Mouse (Mus musculus): Measurements from ENCODE around the gene Pcnx. TPM values are rescaled to one million over a fixed set of nuclear protein-coding genes. Genes with fewer than 3 reads are reported as not detected.
A peak's percentile ranks its signal among the peaks of the same experiment; 100 is the strongest.

The Pcnx gene
- polyA plus RNA-seq, 1 experiment from 2014 or later = 8.6 TPM

DNA sequence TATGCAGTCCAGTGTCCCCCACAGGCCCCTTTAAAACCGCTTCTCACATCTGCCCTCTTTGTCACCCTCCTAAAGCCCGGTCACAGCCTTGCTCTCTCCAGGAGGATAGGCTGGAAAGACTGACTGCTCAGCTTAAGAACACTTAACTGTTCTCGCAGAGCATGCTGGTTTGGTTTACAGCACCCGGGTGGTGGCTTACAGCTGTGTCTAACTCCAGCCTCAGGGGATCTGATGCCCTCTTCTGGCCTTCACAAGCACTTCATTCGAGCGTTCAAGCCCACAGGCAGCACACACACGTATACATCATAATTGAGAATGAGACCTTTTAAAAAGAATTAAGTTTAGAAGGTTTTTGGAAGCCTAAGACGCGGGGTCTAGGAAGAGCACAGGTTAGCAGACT is 81.4 kb downstream of the Pcnx start:
- Histone ChIP-seq H3K9ac (ENCODE audit: low read depth, low read length) (no peak overlapping the region), H3K36me3 (ENCODE audit: control insufficient read depth, insufficient read depth, low read length) (no peaks in the 10 kb centered on the region), H3K9me3 (ENCODE audit: control insufficient read depth, low read length) (no peaks in the 10 kb centered on the region), H3K27ac (ENCODE audit: low read depth, low read length) (no peak overlapping the region), H3K27me3 (replicated peaks; ENCODE audit: control insufficient read depth, insufficient read depth, low read length) (no peaks in the 10 kb centered on the region), H3K4me3 (ENCODE audit: low read length) (no peak overlapping the region), H3K4me1 (ENCODE audit: control insufficient read depth, insufficient read depth, low read depth, low read length) (no peaks in the 10 kb centered on the region; the same call in 1 of the 2 replicates), H3K4me2 (ENCODE audit: low read length) (no peak overlapping the region)
- WGBS = 83% methylated on average over 9 of the region's 9 CpGs
- ATAC-seq = no peak

GRCm38 (mm10) chr12:81943331-81944062 is 83.7 kb downstream of the Pcnx start:
- H3K9ac ChIP-seq (ENCODE audit: low read depth, low read length) = no peak overlapping the region
- H3K36me3 ChIP-seq (ENCODE audit: control insufficient read depth, insufficient read depth, low read length) = no peaks in the 10 kb centered on the region
- no peak overlapping the region for H3K27ac ChIP-seq (ENCODE audit: low read depth, low read length)
- no peaks in the 10 kb centered on the region for H3K4me1 ChIP-seq (ENCODE audit: control insufficient read depth, insufficient read depth, low read depth, low read length)
- no peaks in the 10 kb centered on the region for H3K9me3 ChIP-seq (ENCODE audit: control insufficient read depth, low read length)
- ATAC-seq = no peak
- H3K27me3 ChIP-seq (replicated peaks; ENCODE audit: control insufficient read depth, insufficient read depth, low read length) = no peaks in the 10 kb centered on the region
- no peak overlapping the region for H3K4me2 ChIP-seq (ENCODE audit: low read length)
- no peak overlapping the region for H3K4me3 ChIP-seq (ENCODE audit: low read length)
- WGBS = 77% methylated on average over 12 of the region's 12 CpGs

DNA sequence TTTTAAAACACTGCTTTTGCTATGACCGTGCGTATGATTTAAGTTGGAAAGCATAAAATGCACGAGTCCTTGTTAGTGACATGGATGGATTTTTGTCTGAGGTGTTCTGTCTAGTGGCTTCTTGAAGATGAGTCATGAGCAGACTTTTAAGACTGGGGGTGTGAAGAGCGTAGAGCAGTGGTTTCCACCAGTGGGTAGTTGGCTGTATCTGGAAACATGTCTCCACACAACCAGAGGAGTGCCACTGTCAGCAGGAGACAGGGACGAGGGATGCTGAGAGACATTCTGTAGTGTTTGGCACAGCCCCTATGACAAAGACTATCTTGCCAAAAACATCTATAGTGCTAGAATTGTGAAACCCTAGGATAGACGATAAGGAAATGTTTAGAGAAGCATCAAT is 89.2 kb downstream of the Pcnx start:
- 91% methylated on average over 6 of the region's 6 CpGs for WGBS
- ATAC-seq = no peak
- H3K9ac ChIP-seq (ENCODE audit: low read depth, low read length) = no peak overlapping the region

DNA sequence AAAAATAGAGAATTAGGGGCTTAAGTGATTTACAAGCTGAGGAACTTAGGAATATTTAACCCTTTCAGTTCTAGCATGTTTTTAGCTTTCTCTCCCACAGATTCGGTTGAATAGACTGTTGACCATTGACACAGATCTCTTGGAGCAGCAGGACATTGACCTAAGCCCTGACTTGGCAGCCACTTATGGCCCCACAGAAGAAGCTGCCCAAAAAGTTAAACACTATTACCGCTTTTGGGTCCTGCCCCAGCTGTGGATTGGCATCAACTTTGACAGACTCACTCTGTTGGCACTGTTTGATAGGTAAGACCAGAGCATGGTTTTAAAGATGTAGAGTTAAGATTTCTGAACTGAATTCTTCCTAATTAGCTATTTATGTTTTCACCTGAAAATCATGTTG is 90.2 kb downstream of the Pcnx start:
- ATAC-seq = no peak
- Histone ChIP-seq H3K4me1 (ENCODE audit: control insufficient read depth, insufficient read depth, low read depth, low read length) (no peaks in the 10 kb centered on the region), H3K27ac (ENCODE audit: low read depth, low read length) (no peak overlapping the region), H3K9me3 (ENCODE audit: control insufficient read depth, low read length) (no peaks in the 10 kb centered on the region), H3K4me2 (ENCODE audit: low read length) (no peak overlapping the region), H3K27me3 (replicated peaks; ENCODE audit: control insufficient read depth, insufficient read depth, low read length) (no peaks in the 10 kb centered on the region), H3K4me3 (ENCODE audit: low read length) (no peak overlapping the region), H3K9ac (ENCODE audit: low read depth, low read length) (no peak overlapping the region), H3K36me3 (ENCODE audit: control insufficient read depth, insufficient read depth, low read length) (peaks cover 5% of the 10 kb centered on the region; the same call in 1 of the 2 replicates)
- WGBS = 87% methylated on average over 2 of the region's 2 CpGs

More for the DNA sequence above, 89.2 kb downstream of the Pcnx start:
- H3K4me3 ChIP-seq (ENCODE audit: low read length) = no peak overlapping the region
- no peak overlapping the region for H3K4me2 ChIP-seq (ENCODE audit: low read length)
- H3K36me3 ChIP-seq (ENCODE audit: control insufficient read depth, insufficient read depth, low read length) = peaks cover 5% of the 10 kb centered on the region; the same call in 1 of the 2 replicates
- H3K27me3 ChIP-seq (replicated peaks; ENCODE audit: control insufficient read depth, insufficient read depth, low read length) = no peaks in the 10 kb centered on the region
- no peaks in the 10 kb centered on the region for H3K4me1 ChIP-seq (ENCODE audit: control insufficient read depth, insufficient read depth, low read depth, low read length)
- no peak overlapping the region for H3K27ac ChIP-seq (ENCODE audit: low read depth, low read length)
- no peaks in the 10 kb centered on the region for H3K9me3 ChIP-seq (ENCODE audit: control insufficient read depth, low read length)

- no peaks in the 10 kb centered on the region for H3K4me1 ChIP-seq (ENCODE audit: control insufficient read depth, insufficient read depth, low read depth, low read length)
- no peak overlapping the region for H3K27ac ChIP-seq (ENCODE audit: low read depth, low read length)
- H3K4me2 ChIP-seq (ENCODE audit: low read length) = no peak overlapping the region
- no peak overlapping the region for H3K4me3 ChIP-seq (ENCODE audit: low read length)
- H3K36me3 ChIP-seq (ENCODE audit: control insufficient read depth, insufficient read depth, low read length) = no peaks in the 10 kb centered on the region
- H3K9me3 ChIP-seq (ENCODE audit: control insufficient read depth, low read length) = no peaks in the 10 kb centered on the region
- WGBS = 96% methylated on average over 4 of the region's 4 CpGs
- no peak overlapping the region for H3K9ac ChIP-seq (ENCODE audit: low read depth, low read length)
- ATAC-seq = no peak
- no peaks in the 10 kb centered on the region for H3K27me3 ChIP-seq (replicated peaks; ENCODE audit: control insufficient read depth, insufficient read depth, low read length)
Observed at GRCm38 (mm10) chr12:81958351-81958750, 98.5 kb downstream of the Pcnx start.

GRCm38 (mm10) chr12:81965416-81965815 is 105.6 kb downstream of the Pcnx start:
- H3K36me3 ChIP-seq (ENCODE audit: control insufficient read depth, insufficient read depth, low read length) = peaks cover 8% of the 10 kb centered on the region
- H3K4me1 ChIP-seq (ENCODE audit: control insufficient read depth, insufficient read depth, low read depth, low read length) = no peaks in the 10 kb centered on the region
- no peaks in the 10 kb centered on the region for H3K9me3 ChIP-seq (ENCODE audit: control insufficient read depth, low read length)
- no peak overlapping the region for H3K4me3 ChIP-seq (ENCODE audit: low read length)
- no peak overlapping the region for H3K4me2 ChIP-seq (ENCODE audit: low read length)
- no peaks in the 10 kb centered on the region for H3K27me3 ChIP-seq (replicated peaks; ENCODE audit: control insufficient read depth, insufficient read depth, low read length)
- no peak overlapping the region for H3K27ac ChIP-seq (ENCODE audit: low read depth, low read length)
- no peak for ATAC-seq
- H3K9ac ChIP-seq (ENCODE audit: low read depth, low read length) = no peak overlapping the region
- WGBS = 95% methylated on average over 2 of the region's 2 CpGs

GRCm38 (mm10) chr12:81971042-81971883 is 111.4 kb downstream of the Pcnx start:
- Histone ChIP-seq H3K9ac (ENCODE audit: low read depth, low read length) (no peak overlapping the region), H3K27ac (ENCODE audit: low read depth, low read length) (no peak overlapping the region), H3K4me3 (ENCODE audit: low read length) (no peak overlapping the region), H3K4me1 (ENCODE audit: control insufficient read depth, insufficient read depth, low read depth, low read length) (no peaks in the 10 kb centered on the region), H3K9me3 (ENCODE audit: control insufficient read depth, low read length) (no peaks in the 10 kb centered on the region), H3K27me3 (replicated peaks; ENCODE audit: control insufficient read depth, insufficient read depth, low read length) (no peaks in the 10 kb centered on the region), H3K36me3 (ENCODE audit: control insufficient read depth, insufficient read depth, low read length) (peaks cover 22% of the 10 kb centered on the region), H3K4me2 (ENCODE audit: low read length) (no peak overlapping the region)
- WGBS = 88% methylated on average over 19 of the region's 19 CpGs
- no peak for ATAC-seq

GRCm38 (mm10) chr12:81971884-81972362 is 112.1 kb downstream of the Pcnx start:
- no peak overlapping the region for H3K9ac ChIP-seq (ENCODE audit: low read depth, low read length)
- no peaks in the 10 kb centered on the region for H3K9me3 ChIP-seq (ENCODE audit: control insufficient read depth, low read length)
- no peaks in the 10 kb centered on the region for H3K27me3 ChIP-seq (replicated peaks; ENCODE audit: control insufficient read depth, insufficient read depth, low read length)
- no peak overlapping the region for H3K4me3 ChIP-seq (ENCODE audit: low read length)
- no peak overlapping the region for H3K27ac ChIP-seq (ENCODE audit: low read depth, low read length)
- H3K36me3 ChIP-seq (ENCODE audit: control insufficient read depth, insufficient read depth, low read length) = peaks cover 22% of the 10 kb centered on the region
- peak; percentile 68 for ATAC-seq
- H3K4me2 ChIP-seq (ENCODE audit: low read length) = no peak overlapping the region
- no peaks in the 10 kb centered on the region for H3K4me1 ChIP-seq (ENCODE audit: control insufficient read depth, insufficient read depth, low read depth, low read length)
- 58% methylated on average over 8 of the region's 8 CpGs for WGBS

- H3K36me3 ChIP-seq (ENCODE audit: control insufficient read depth, insufficient read depth, low read length) = peaks cover 24% of the 10 kb centered on the region
- no peak overlapping the region for H3K9ac ChIP-seq (ENCODE audit: low read depth, low read length)
- no peaks in the 10 kb centered on the region for H3K4me1 ChIP-seq (ENCODE audit: control insufficient read depth, insufficient read depth, low read depth, low read length)
- no peak overlapping the region for H3K27ac ChIP-seq (ENCODE audit: low read depth, low read length)
- no peaks in the 10 kb centered on the region for H3K27me3 ChIP-seq (replicated peaks; ENCODE audit: control insufficient read depth, insufficient read depth, low read length)
- no peak overlapping the region for H3K4me3 ChIP-seq (ENCODE audit: low read length)
- 58% methylated on average over 2 of the region's 2 CpGs for WGBS
- ATAC-seq = no peak
- no peaks in the 10 kb centered on the region for H3K9me3 ChIP-seq (ENCODE audit: control insufficient read depth, low read length)
- no peak overlapping the region for H3K4me2 ChIP-seq (ENCODE audit: low read length)
Observed at GRCm38 (mm10) chr12:81974806-81975205, 115.0 kb downstream of the Pcnx start.

Measured in hindbrain, embryonic 16.5 days (tissue).